Mouse (Mus musculus): ENCODE results near the gene Itch.
"Not testable (repeated sequence)": the region's sequence is repeated elsewhere in the genome, so short reads cannot be mapped to it uniquely, and the experiment has no call there.

Itch gene

GRCm38 (mm10) chr2:155149296-155149695 lies 16.0 kb downstream of the Itch start:
- DNase-seq (ENCODE audit: low spot score in 2 of 2), result not testable (repeated sequence)

GRCm38 (mm10) chr2:155207419-155207818 lies 74.1 kb downstream of the Itch start:
- no peak for DNase-seq (ENCODE audit: low spot score in 2 of 2)

GRCm38 (mm10) chr2:155223145-155223544 lies 89.8 kb downstream of the Itch start:
- DNase-seq (ENCODE audit: low spot score in 2 of 2), result no peak

GRCm38 (mm10) chr2:155224721-155225120 lies 91.4 kb downstream of the Itch start:
- no peak for DNase-seq (ENCODE audit: low spot score in 2 of 2)

GRCm38 (mm10) chr2:155235746-155236361 lies 102.5 kb downstream of the Itch start:
- no peak for DNase-seq (ENCODE audit: low spot score in 2 of 2)

- DNase-seq (ENCODE audit: low spot score in 2 of 2), result peak; percentile 100
Measured at GRCm38 (mm10) chr2:155236362-155236992, 103.2 kb downstream of the Itch start, which contains the start of gene Dynlrb1. Gene Dynlrb1 (plus strand): TSS chr2:155236533.

GRCm38 (mm10) chr2:155237276-155237675 lies 104.0 kb downstream of the Itch start:
- no peak for DNase-seq (ENCODE audit: low spot score in 2 of 2)

GRCm38 (mm10) chr2:155240915-155241314 lies 107.6 kb downstream of the Itch start:
- DNase-seq (ENCODE audit: low spot score in 2 of 2), result no peak

- no peak for DNase-seq (ENCODE audit: low spot score in 2 of 2)
Measured at GRCm38 (mm10) chr2:155242296-155242855, 109.1 kb downstream of the Itch start.

- DNase-seq (ENCODE audit: low spot score in 2 of 2), result no peak
Measured at GRCm38 (mm10) chr2:155246231-155246630, 112.9 kb downstream of the Itch start.

- no peak for DNase-seq (ENCODE audit: low spot score in 2 of 2)
Measured at GRCm38 (mm10) chr2:155248206-155248605, 114.9 kb downstream of the Itch start.

GRCm38 (mm10) chr2:155248718-155249117 lies 115.4 kb downstream of the Itch start:
- DNase-seq (ENCODE audit: low spot score in 2 of 2), result no peak

- no peak for DNase-seq (ENCODE audit: low spot score in 2 of 2)
Measured at GRCm38 (mm10) chr2:155249588-155249987, 116.3 kb downstream of the Itch start.

- no peak for DNase-seq (ENCODE audit: low spot score in 2 of 2)
Measured at GRCm38 (mm10) chr2:155265526-155265925, 132.2 kb downstream of the Itch start.

- DNase-seq (ENCODE audit: low spot score in 2 of 2), result no peak
Measured at GRCm38 (mm10) chr2:155266896-155267295, 133.6 kb downstream of the Itch start.

GRCm38 (mm10) chr2:155271957-155272356 lies 138.6 kb downstream of the Itch start:
- DNase-seq (ENCODE audit: low spot score in 2 of 2), result no peak

- no peak for DNase-seq (ENCODE audit: low spot score in 2 of 2)
Measured at GRCm38 (mm10) chr2:155272396-155273170, 139.3 kb downstream of the Itch start.

- no peak for DNase-seq (ENCODE audit: low spot score in 2 of 2)
Measured at GRCm38 (mm10) chr2:155273603-155274002, 140.3 kb downstream of the Itch start.

GRCm38 (mm10) chr2:155276195-155276594 lies 142.9 kb downstream of the Itch start, which contains the start of gene Map1lc3a:
Gene Map1lc3a (plus strand): TSS chr2:155276297.
- DNase-seq (ENCODE audit: low spot score in 2 of 2), result peak; percentile 99

All from right cerebral cortex, adult 2 months (tissue).